Mouse (Mus musculus) forebrain, embryonic 15.5 days (tissue): ENCODE measurements around the gene Rps23. TPM values are rescaled to one million over a fixed set of nuclear protein-coding genes. Genes with fewer than 3 reads are reported as not detected.

Source experiments
- ATAC-seq: fragments of 200-750 bp; cut with Nextera tagmentation; replicated peaks from 2 replicates; pipeline ENCODE4 v1.8.0; 2017; ENCODE audit warnings: mild to moderate bottlenecking, moderate TSS enrichment, moderate library complexity
- H3K27ac ChIP-seq: fragments of 300-500 bp; sonication (generic); replicated peaks from 2 replicates; pipeline ENCODE4 v1.5.1; 2015; ENCODE audit warnings: mild to moderate bottlenecking, inconsistent platforms
- H3K27me3 ChIP-seq: fragments of 300-500 bp; sonication (generic); 2 replicates; pipeline ENCODE4 v1.6.1; 2015; ENCODE audit warnings: inconsistent platforms
- H3K36me3 ChIP-seq: fragments of 300-500 bp; sonication (generic); 2 replicates; pipeline ENCODE4 v1.6.1; 2015; ENCODE audit warnings: mild to moderate bottlenecking, inconsistent platforms
- H3K4me1 ChIP-seq: fragments of 300-500 bp; sonication (generic); 2 replicates; pipeline ENCODE4 v1.6.1; 2015; ENCODE audit warnings: inconsistent platforms
- H3K4me2 ChIP-seq: fragments of 300-500 bp; sonication (generic); replicated peaks from 2 replicates; pipeline ENCODE4 v1.6.1; 2015; ENCODE audit warnings: mild to moderate bottlenecking, inconsistent platforms
- H3K4me3 ChIP-seq: fragments of 300-500 bp; sonication (generic); 2 replicates; pipeline ENCODE4 v1.5.1; 2015; ENCODE audit warnings: mild to moderate bottlenecking, inconsistent platforms
- H3K9ac ChIP-seq: fragments of 300-500 bp; sonication (generic); replicated peaks from 2 replicates; pipeline ENCODE4 v1.6.1; 2015; ENCODE audit warnings: mild to moderate bottlenecking, inconsistent platforms
- H3K9me3 ChIP-seq: fragments of 300-500 bp; sonication (generic); 2 replicates; pipeline ENCODE4 v1.6.1; 2016; ENCODE audit warnings: inconsistent platforms
- WGBS: fragments of 180-500 bp; shearing (Covaris S2); methylation state at CpG from one replicate; pipeline ENCODE4 v1.1.7; 2015; ENCODE audit warnings: mixed read lengths; 5-methylcytosine and 5-hydroxymethylcytosine counted together
- polyA plus RNA-seq: library from polyadenylated mRNA; unstranded; fragments of >200 nt; fragmentation: Nextera tagmentation; extraction: Ambion mirVana; gene quantifications from 2 replicates; pipeline ENCODE4 v1.2.1, GENCODE M21; 2015

Rps23 gene
- 134 and 152 TPM in 2 replicates for polyA plus RNA-seq

GRCm38 (mm10) chr13:90922751-90923612, at the start of gene Rps23:
TSS of gene Rps23 (plus strand) at chr13:90922958.
- peak; percentile 98 for ATAC-seq
- Histone ChIP-seq H3K36me3 (peaks cover 33% of the 10 kb centered on the region), H3K4me2 (peak within 1 kb of the TSS; percentile 65), H3K9me3 (no peaks in the 10 kb centered on the region), H3K27me3 (no peaks in the 10 kb centered on the region), H3K9ac (peak within 1 kb of the TSS; percentile 93), H3K4me1 (peaks cover 12% of the 10 kb centered on the region), H3K4me3 (peak within 1 kb of the TSS; percentile 89), H3K27ac (peak within 1 kb of the TSS; percentile 82)
- WGBS: under 1% methylated on average over 57 of the region's 57 CpGs

GRCm38 (mm10) chr13:90881727-90882429, 40.9 kb upstream of the Rps23 start:
- Histone ChIP-seq H3K27me3 (no peaks in the 10 kb centered on the region), H3K36me3 (no peaks in the 10 kb centered on the region), H3K9ac (no peak overlapping the region), H3K4me3 (no peak overlapping the region), H3K9me3 (no peaks in the 10 kb centered on the region), H3K4me1 (peaks cover 5% of the 10 kb centered on the region), H3K4me2 (no peak overlapping the region), H3K27ac (no peak overlapping the region)
- 86% methylated on average over 1 of the region's 1 CpGs for WGBS
- no peak for ATAC-seq

GRCm38 (mm10) chr13:90885856-90886532, 36.8 kb upstream of the Rps23 start:
- H3K36me3 ChIP-seq: no peaks in the 10 kb centered on the region
- peak overlapping the region; percentile 47 for H3K4me2 ChIP-seq
- no peak overlapping the region for H3K27ac ChIP-seq
- H3K9me3 ChIP-seq: no peaks in the 10 kb centered on the region
- peak overlapping the region; percentile 34 for H3K4me3 ChIP-seq
- ATAC-seq: peak; percentile 17; the same call in 1 of the 2 replicates
- H3K9ac ChIP-seq: peak overlapping the region; percentile 25; the same call in 1 of the 2 replicates
- no peaks in the 10 kb centered on the region for H3K27me3 ChIP-seq
- WGBS: 60% methylated on average over 13 of the region's 13 CpGs
- H3K4me1 ChIP-seq: peaks cover 5% of the 10 kb centered on the region

- Histone ChIP-seq H3K27me3 (no peaks in the 10 kb centered on the region), H3K9ac (peak overlapping the region; percentile 25; the same call in 1 of the 2 replicates), H3K27ac (no peak overlapping the region), H3K4me3 (peak overlapping the region; percentile 34), H3K36me3 (no peaks in the 10 kb centered on the region), H3K4me2 (peak overlapping the region; percentile 47), H3K4me1 (peaks cover 5% of the 10 kb centered on the region), H3K9me3 (no peaks in the 10 kb centered on the region)
- peak; percentile 79 for ATAC-seq
- WGBS: under 1% methylated on average over 18 of the region's 18 CpGs
Observed at GRCm38 (mm10) chr13:90886568-90886983, 36.2 kb upstream of the Rps23 start.

- no peak for ATAC-seq
- Histone ChIP-seq H3K9ac (no peak overlapping the region), H3K4me2 (no peak overlapping the region), H3K4me1 (peaks cover 5% of the 10 kb centered on the region), H3K9me3 (no peaks in the 10 kb centered on the region), H3K4me3 (no peak overlapping the region), H3K27ac (no peak overlapping the region), H3K36me3 (no peaks in the 10 kb centered on the region), H3K27me3 (no peaks in the 10 kb centered on the region)
- 94% methylated on average over 5 of the region's 5 CpGs for WGBS
Observed at GRCm38 (mm10) chr13:90890111-90890510, 32.6 kb upstream of the Rps23 start.

GRCm38 (mm10) chr13:90894819-90895218, 27.9 kb upstream of the Rps23 start:
- no peak for ATAC-seq

GRCm38 (mm10) chr13:90896098-90896497, 26.7 kb upstream of the Rps23 start:
- Histone ChIP-seq H3K36me3 (no peaks in the 10 kb centered on the region), H3K4me1 (no peaks in the 10 kb centered on the region), H3K27me3 (no peaks in the 10 kb centered on the region), H3K4me2 (no peak overlapping the region), H3K4me3 (no peak overlapping the region), H3K9ac (no peak overlapping the region), H3K9me3 (no peaks in the 10 kb centered on the region), H3K27ac (0 out of 2 replicates have a peak overlapping the region, but pooled peaks have one; percentile 15)
- peak; percentile 82 for ATAC-seq
- WGBS: 7% methylated on average over 2 of the region's 2 CpGs

More at GRCm38 (mm10) chr13:90894819-90895218, 27.9 kb upstream of the Rps23 start:
- H3K4me1 ChIP-seq: no peaks in the 10 kb centered on the region
- H3K27ac ChIP-seq: no peak overlapping the region
- H3K9me3 ChIP-seq: no peaks in the 10 kb centered on the region
- no peak overlapping the region for H3K4me2 ChIP-seq
- H3K9ac ChIP-seq: no peak overlapping the region
- H3K36me3 ChIP-seq: no peaks in the 10 kb centered on the region
- H3K27me3 ChIP-seq: no peaks in the 10 kb centered on the region
- 90% methylated on average over 4 of the region's 4 CpGs for WGBS
- H3K4me3 ChIP-seq: no peak overlapping the region

- ATAC-seq: no peak
- 80% methylated on average over 12 of the region's 12 CpGs for WGBS
- no peaks in the 10 kb centered on the region for H3K9me3 ChIP-seq
- no peaks in the 10 kb centered on the region for H3K36me3 ChIP-seq
- H3K27me3 ChIP-seq: no peaks in the 10 kb centered on the region
- H3K4me1 ChIP-seq: no peaks in the 10 kb centered on the region
- no peak overlapping the region for H3K4me3 ChIP-seq
- 0 out of 2 replicates have a peak overlapping the region, but pooled peaks have one; percentile 15 for H3K27ac ChIP-seq
- no peak overlapping the region for H3K4me2 ChIP-seq
- H3K9ac ChIP-seq: no peak overlapping the region
Observed at GRCm38 (mm10) chr13:90896821-90897220, 25.9 kb upstream of the Rps23 start.

GRCm38 (mm10) chr13:90905176-90905575, 17.6 kb upstream of the Rps23 start, which contains the start of gene Atp6ap1l:
TSS of gene Atp6ap1l (minus strand) at chr13:90905355.
- Histone ChIP-seq H3K27me3 (no peaks in the 10 kb centered on the region), H3K36me3 (no peaks in the 10 kb centered on the region), H3K4me1 (no peaks in the 10 kb centered on the region), H3K4me2 (no peak within 1 kb of the TSS), H3K4me3 (no peak within 1 kb of the TSS), H3K27ac (no peak within 1 kb of the TSS), H3K9me3 (no peaks in the 10 kb centered on the region), H3K9ac (no peak within 1 kb of the TSS)
- 76% methylated on average over 5 of the region's 5 CpGs for WGBS
- no peak for ATAC-seq

GRCm38 (mm10) chr13:90907376-90907775, 15.4 kb upstream of the Rps23 start:
- Histone ChIP-seq H3K9me3 (no peaks in the 10 kb centered on the region), H3K4me3 (no peak overlapping the region), H3K27me3 (no peaks in the 10 kb centered on the region), H3K4me1 (no peaks in the 10 kb centered on the region), H3K36me3 (no peaks in the 10 kb centered on the region), H3K27ac (no peak overlapping the region), H3K4me2 (no peak overlapping the region), H3K9ac (no peak overlapping the region)
- 90% methylated on average over 12 of the region's 12 CpGs for WGBS
- no peak for ATAC-seq

GRCm38 (mm10) chr13:90912760-90913674, 9.7 kb upstream of the Rps23 start:
- Histone ChIP-seq H3K36me3 (no peaks in the 10 kb centered on the region), H3K9ac (no peak overlapping the region), H3K4me3 (no peak overlapping the region), H3K27ac (peak overlapping the region; percentile 90), H3K9me3 (no peaks in the 10 kb centered on the region), H3K27me3 (no peaks in the 10 kb centered on the region), H3K4me2 (no peak overlapping the region; the same call in 1 of the 2 replicates), H3K4me1 (peaks cover 14% of the 10 kb centered on the region)
- ATAC-seq: peak; percentile 84
- 38% methylated on average over 17 of the region's 17 CpGs for WGBS
